Mouse (Mus musculus) cerebellum, adult 2 months (tissue): Measurements from ENCODE around the gene Tigit.

Experiments
- CTCF ChIP-seq: fragments of 200-500 bp; IDR thresholded peaks from 2 replicates; pipeline ENCODE4 v1.5.1; 2011; ENCODE audit warnings: low read depth, mild to moderate bottlenecking, control low read depth, low read length, moderate library complexity, borderline replicate concordance; ENCODE audit not compliant: insufficient read depth
- POLR2A ChIP-seq: fragments of 200-500 bp; IDR thresholded peaks from 2 replicates; pipeline ENCODE4 v1.6.1; 2011; ENCODE audit warnings: low read length, control low read depth, borderline replicate concordance; ENCODE audit not compliant: insufficient read depth

DNA sequence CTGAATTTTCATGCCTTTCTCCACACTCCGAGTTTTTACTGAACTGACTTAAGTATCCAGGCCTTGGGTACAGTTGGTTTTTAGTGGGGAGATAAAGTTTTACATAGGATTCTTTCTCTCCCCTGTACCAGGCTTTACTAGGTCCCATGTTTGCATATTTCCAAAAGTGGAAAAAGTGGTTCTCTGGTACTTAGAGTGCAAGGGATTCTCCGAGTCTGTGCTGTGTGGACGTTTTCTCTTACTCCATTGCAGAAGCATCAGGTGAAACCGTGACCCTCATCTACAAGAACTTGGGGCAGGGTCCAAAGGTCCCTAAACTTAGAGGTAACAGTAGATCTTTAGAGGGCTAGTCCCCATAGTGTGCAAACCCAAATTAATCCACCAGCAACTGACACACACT lies 28.7 kb upstream of the Tigit start:
- TF ChIP-seq POLR2A (no peak), CTCF (no peak)
